Mouse (Mus musculus) CD4-positive helper T cell, adult 2 months (primary cell): Measurements from ENCODE around the gene Ap3d1.
A peak's percentile ranks its signal among the peaks of the same experiment; 100 is the strongest.

ENCODE experiments used
- DNase-seq: peaks from one replicate; pipeline ENCODE4 v3.0.0-alpha.2; 2012; ENCODE audit warnings: low read depth, missing footprints, low spot score

The Ap3d1 gene

GRCm38 (mm10) chr10:80704418-80704817 lies 37.6 kb downstream of the Ap3d1 start:
- DNase-seq, result no peak

DNA sequence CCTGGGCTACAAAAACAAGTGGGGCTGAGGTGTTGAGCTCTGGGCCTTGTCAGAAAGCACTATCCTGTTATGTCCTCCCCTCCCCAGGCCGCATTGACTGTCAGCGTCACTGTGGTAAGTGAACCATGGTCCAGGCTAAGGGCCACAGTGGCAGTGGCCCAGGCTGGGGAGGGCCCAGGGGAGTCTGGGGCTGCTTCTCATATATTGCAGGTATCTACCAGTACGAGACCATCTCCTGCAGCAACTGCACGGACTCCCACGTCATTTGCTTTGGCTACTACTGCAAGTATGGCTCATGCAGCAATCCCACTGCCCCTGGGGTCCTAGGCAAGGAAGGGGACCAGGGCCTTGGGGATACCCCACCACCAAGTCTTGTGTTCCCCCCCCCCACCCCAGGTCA lies 38.4 kb downstream of the Ap3d1 start:
- DNase-seq, result no peak

DNA sequence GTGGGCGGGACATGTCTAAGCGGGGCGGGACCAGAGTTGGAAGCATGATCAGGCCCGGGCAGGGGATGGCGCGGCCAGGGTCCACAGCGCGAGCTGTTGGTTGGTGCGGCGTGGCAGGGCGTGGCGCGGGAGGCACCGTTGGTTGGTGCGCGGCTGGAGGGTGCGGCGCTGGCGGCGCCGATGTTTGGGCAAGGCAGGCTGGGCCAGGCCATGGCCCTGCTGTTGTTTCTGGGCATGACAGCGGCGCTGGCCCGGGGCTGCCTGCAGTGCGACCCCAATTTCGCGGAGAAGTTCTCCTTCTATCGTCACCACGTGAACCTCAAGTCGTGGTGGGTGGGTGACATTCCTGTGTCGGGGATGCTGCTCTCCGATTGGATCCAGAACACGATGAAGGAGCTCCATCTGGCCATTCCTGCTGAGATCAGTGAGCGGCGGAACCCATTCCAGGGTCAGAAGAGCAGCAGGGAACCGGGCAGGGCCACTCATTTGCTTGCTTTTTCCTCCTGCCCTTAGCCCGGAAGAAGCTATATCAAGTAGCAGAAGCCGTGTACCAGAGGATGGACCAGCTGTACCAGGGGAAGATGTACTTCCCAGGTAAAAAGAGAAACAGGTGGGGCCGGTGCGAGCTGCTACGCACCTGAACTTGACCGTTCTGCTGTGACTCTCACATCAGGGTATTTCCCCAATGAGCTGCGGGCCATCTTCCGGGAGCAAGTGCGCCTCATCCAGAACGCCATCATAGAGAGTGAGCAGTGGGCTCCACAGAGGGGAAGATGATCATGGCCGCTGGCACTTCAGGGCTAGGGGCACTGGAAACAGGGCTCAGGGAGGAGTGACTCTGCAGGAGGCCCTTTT lies 39.3 kb downstream of the Ap3d1 start:
- peak; percentile 95 for DNase-seq

DNA sequence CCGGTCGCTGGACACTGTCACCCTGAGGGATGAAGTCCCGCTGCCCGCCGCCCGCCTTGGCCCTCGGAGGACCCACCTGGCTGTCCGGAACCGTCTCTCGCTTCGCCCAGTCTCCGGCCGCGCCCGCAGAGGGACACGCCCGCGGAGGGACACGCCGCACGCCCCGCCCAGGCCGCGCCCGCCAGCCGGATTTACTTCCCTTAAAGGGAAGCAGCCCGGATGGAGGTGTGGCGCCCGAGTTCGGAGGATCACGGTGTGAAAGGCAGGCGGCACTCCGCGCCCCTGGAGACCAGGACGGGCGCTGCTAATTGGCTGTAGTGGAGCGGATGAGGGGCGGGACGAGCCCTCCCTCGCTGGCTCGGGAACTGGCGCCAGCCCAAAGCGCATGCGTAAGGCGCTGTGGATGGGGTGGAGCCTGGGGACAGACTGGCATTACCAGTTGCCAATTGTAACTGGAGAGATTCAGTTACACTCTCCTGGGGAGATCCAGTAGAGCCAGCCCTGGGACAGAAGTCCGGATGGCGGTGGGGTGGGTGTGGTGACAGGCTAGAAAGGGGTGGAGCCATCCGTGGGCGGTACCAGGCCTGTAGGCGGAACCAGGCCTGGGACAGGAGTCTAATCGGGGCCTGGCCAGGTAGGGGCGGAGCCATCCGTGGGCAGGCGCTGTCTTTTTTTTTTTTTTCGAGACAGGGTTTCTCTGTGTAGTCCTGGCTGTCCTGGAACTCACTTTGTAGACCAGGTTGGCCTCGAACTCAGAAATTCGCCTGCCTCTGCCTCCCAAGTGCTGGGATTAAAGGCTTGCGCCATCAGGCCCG lies 40.1 kb downstream of the Ap3d1 start, which contains the start of the genes Mob3a and Izumo4:
Gene Mob3a, minus strand, starts transcription at position 257 of the 815 bp plus-strand sequence.
Gene Izumo4, plus strand, starts transcription at position 464 of the 815 bp plus-strand sequence.
- DNase-seq, result peak; percentile 100

GRCm38 (mm10) chr10:80700732-80701131 lies 41.3 kb downstream of the Ap3d1 start:
- peak; percentile 89 for DNase-seq

GRCm38 (mm10) chr10:80700038-80700504 lies 42.0 kb downstream of the Ap3d1 start:
- DNase-seq, result peak; percentile 51

DNA sequence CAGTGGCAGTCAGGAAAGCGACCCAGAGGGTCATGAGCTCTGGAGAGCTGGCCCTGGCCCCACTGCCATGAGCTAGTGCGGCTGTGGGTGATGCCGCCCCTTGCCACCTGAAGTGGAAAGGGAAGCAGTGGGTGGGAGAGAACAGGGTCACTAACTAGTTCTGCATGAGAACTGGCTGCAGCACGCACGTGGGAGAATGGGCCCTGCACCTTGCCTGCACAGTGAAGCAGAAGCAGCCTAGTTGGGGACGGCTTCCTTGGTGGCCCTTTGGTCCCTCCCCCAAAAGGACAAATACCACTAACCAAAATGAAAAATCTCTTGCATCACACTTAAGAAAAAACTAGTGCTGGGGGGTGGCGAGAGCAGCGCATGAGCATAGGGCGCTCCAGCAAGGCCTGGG lies 43.5 kb downstream of the Ap3d1 start:
- DNase-seq, result no peak

DNA sequence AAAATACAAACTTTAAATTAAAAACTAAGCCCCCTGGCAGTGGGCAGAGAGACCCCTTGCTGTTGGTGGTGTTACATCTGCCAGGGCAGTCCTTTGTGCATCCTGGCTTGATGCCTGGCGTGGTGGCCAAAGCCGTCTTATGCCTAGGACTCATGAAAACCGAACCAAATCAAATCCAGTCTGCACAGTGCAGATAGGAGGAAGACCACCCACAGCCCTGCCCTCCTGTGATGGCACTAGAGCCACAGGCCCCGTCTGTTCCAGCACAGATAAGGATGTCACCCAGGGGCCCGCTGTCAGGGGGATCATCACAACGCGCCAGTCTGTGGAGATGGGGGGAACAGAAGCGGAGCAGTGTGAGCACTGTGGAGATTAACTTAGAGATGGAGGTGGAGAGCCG lies 44.3 kb downstream of the Ap3d1 start:
- DNase-seq, result no peak

GRCm38 (mm10) chr10:80697393-80697787 lies 44.7 kb downstream of the Ap3d1 start:
- no peak for DNase-seq

DNA sequence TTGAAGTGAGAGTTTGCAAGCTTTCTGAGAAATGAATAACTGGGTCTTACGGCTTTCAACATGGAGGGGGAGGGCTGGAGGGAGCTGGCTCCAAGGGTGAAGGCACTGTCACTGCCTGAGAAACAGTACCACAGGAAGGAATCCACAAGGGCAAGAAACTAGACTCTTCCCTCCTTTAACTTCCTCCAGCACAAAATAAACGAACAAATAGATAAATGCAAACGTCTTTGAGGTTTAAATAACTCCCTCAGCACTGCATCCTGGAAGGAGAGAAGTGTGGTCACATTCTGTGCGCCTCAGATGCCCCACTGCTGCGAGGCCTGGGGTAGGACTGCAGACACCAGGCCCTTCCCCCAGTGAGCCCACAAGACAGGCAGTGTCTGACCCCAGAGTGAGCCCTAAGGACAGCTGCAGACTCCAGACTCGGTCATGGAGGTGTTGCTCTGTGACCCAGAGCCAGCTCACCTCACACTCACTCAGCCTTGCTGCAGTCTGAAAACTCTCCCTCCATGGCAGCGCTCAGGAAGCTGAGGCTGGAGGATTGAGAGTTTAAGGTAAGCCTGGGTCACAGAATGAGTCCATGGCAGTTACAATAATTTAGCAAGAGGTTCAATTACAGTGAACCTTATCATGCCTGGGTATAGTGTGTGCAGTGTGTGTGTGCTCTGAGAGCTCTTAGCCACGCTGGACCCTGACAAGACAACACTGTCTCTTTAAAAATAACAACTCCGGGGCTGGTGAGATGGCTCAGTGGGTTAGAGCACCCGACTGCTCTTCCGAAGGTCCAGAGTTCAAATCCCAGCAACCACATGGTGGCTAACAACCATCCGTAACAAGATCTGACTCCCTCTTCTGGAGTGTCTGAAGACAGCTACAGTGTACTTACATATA lies 45.3 kb downstream of the Ap3d1 start:
- DNase-seq, result no peak

DNA sequence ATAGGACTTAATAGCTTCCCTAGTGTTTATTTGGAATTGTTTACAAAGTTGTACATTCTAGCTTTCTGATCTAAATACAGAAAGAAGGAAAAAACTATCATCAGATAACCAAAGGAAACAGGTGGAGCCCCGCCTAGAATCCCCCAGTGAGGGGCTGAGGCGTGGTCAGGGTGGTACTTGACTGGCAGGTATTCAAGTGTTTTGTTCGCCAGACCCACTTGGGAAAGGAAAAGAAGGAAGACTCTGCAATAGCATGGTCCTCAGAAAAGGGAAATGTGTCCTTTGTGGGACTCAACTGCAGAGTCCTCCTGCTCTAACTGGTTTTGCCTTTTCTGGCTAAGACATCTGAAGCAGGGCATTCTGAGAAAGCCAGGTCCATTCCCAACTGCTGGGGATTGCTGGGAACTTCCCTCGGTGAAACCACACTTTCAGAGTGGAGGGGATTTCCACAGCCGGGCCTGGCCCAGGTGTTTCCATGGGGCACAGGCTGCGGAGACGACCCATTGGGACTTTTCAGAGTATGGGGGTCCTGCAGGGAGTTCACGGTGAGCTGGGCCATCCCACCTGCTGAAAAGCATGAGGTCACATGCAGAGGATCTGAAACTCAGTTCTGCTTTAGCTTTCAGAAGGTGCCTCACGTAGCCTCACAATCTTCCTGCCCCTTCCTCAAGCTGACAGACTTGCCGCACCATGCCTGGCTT lies 46.1 kb downstream of the Ap3d1 start:
- peak; percentile 83 for DNase-seq

GRCm38 (mm10) chr10:80695186-80695585 lies 46.9 kb downstream of the Ap3d1 start:
- peak; percentile 96 for DNase-seq

- no peak for DNase-seq
Measured at GRCm38 (mm10) chr10:80694159-80694938, 47.7 kb downstream of the Ap3d1 start.

DNA sequence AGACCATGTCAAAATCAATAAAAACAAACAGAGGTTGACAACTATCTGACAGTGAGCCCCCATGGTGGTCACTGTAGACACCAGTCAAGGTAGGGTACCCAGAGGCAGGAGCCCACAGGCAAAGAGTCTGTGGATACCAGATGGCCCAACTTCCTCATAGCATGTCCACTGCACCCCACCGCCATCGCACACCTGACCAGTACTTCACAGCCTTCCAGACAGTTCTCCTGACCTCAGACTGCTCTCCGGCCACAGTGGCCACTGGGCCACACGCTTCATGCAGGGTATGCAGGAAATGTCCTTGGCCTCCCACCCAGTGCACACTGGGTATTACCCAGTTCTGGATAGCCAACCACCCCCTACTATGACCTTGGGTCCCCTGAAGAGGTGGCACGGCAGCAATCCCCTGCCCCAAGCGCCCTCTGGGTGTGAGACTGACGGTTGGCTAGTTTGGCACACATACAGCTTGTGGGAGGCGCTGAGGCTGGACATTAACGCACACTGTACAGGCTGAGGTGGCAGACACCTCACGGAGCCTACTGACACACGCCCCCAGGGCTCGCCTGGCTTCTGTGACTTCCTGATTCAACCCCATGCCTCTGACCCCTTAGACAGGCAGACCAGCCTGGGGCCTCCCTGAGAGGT lies 48.5 kb downstream of the Ap3d1 start:
- no peak for DNase-seq

DNA sequence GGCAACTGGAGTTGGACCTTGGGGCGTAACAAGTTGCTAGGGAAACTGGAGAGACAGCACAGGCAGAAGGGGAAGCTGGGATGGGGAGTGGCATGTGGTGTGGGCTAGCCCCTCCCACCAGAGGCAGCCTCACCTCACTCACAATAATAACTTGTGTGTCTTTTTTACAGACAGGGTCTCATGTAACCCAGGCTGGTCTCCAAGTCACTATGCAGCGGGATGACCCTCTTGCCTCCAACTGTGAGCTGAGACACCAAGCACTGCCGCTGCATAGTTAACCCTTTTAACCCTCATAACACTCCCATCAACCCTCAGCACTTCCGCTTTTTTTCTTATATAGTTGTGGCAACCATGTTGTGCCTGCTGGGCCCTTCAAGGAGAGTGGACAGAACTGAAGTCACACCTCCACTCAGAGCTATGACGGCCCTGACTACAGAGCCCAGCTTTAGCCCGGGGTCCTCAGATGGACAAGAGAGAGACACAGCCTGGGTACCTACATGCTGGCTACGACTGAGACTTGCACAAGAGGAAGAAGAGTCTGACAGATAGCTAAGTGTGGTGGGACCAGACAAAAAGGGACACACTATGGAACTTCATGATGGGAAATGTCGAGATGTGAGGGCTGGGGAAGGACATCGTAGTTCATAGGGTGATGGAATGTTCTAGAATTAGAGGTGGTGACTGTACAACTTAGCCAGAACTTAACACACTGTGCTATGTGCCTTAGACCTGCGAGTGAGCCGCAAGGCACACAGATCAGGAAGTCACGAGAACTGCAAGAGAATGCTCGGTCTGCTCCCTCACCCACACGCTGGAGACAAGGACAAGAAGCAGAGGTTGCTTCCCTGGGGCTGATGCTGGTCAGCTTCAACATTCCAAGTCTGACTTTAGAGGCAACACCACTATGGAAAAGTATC lies 49.6 kb downstream of the Ap3d1 start:
- peak; percentile 73 for DNase-seq

GRCm38 (mm10) chr10:80687850-80688249 lies 54.2 kb downstream of the Ap3d1 start:
- DNase-seq, result peak; percentile 77

GRCm38 (mm10) chr10:80686617-80687016 lies 55.4 kb downstream of the Ap3d1 start:
- DNase-seq, result no peak

DNA sequence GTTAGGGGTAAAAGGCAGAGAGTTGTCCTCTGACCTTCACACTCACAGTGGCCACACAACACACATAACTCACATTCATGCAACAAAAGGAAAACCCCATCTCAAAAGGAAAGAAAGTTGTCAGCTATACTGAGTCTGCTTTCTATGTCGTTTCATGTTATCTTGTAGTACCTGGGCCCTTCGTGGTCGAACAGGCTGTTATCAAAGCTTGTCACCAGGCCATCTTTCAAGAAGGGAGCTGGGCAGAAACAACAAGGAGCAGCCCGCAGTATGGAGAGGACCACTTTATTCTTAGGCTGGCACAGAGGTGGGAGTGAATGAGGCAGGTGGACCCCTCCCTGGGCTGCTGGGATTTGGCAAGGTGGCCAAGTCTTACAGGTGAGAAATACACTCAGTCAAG lies 57.1 kb downstream of the Ap3d1 start:
- no peak for DNase-seq
